Mouse (Mus musculus) adrenal gland, postnatal 25 days (tissue): Measurements from ENCODE around the gene Spg20. TPM values are rescaled to one million over a fixed set of nuclear protein-coding genes. Genes with fewer than 3 reads are reported as not detected.

Source experiments
- DNase-seq: peaks from one replicate; pipeline ENCODE4 v3.0.0; 2021; ENCODE audit warnings: mixed read lengths
- microRNA-seq, 2 experiments: library from miRNA; unstranded; fragments of <30 nt; microRNA quantifications; one replicate each; pipeline ENCODE4 v1.2.0; 2021
- total RNA-seq: library from RNA; stranded (reverse); gene quantifications from 2 replicates; pipeline ENCODE4 v1.2.3, GENCODE M21; 2021

Gene Spg20
- total RNA-seq, 1 experiment from 2014 or later: 57.9 TPM

- no peak for DNase-seq
Observed at GRCm38 (mm10) chr3:55148091-55148490, 36.2 kb downstream of the Spg20 start.

GRCm38 (mm10) chr3:55151656-55152433 lies 39.9 kb downstream of the Spg20 start:
- DNase-seq: peak; percentile 54

DNA sequence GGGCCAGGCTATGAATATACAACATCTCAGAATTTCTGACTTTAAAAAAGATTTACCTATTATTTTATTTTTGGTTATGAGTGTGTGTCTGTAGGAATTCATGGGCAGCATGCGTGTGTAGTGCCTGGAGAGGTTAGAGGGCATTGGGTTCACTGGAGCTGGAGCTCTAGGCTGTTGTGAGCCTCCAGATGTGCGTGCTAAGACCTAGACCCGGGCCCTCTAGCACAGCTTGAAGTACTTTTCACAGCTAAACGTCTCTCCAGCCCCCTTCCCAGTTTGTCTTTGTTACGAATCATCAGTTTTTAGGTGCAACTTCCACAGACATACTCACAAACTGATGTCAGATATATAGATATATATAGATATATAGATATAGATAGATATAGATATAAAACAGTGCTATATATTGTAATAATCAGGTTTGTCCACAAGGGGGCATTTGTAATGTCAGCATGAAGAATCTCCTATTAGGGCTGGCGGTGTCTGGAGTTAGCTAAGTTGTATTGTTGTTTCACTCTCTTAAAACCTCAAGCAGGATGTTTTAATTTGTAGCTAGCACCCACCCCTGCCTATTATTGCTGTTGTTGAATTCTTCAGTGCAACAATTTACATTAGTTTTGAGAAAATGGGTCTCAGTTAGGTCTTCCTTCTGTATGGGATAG lies 40.9 kb downstream of the Spg20 start:
- DNase-seq: no peak

GRCm38 (mm10) chr3:55154163-55154562 lies 42.3 kb downstream of the Spg20 start:
- DNase-seq: no peak

GRCm38 (mm10) chr3:55157413-55157812 lies 45.5 kb downstream of the Spg20 start:
- no peak for DNase-seq

- no peak for DNase-seq
Observed at GRCm38 (mm10) chr3:55161144-55161543, 49.2 kb downstream of the Spg20 start.

DNA sequence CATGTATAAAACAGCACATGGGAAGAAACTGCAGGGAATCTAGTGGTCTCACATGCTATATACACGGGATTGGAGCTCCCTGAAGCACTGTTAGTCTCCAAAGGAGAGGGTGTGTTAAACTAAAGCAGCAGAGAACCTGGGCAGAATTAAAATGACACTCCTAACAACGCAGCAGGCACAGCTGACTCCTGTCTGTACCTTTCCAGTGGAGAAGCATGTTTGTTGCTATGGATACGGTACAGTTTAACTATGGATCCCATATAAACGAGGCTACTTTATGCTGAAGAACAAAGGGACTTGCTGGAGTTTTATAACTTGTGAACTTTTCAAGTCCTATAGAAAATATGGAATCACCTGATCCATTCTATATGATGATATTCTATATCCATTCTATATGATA lies 51.6 kb downstream of the Spg20 start:
- DNase-seq: no peak

GRCm38 (mm10) chr3:55172478-55172877 lies 60.6 kb downstream of the Spg20 start:
- DNase-seq: no peak

DNA sequence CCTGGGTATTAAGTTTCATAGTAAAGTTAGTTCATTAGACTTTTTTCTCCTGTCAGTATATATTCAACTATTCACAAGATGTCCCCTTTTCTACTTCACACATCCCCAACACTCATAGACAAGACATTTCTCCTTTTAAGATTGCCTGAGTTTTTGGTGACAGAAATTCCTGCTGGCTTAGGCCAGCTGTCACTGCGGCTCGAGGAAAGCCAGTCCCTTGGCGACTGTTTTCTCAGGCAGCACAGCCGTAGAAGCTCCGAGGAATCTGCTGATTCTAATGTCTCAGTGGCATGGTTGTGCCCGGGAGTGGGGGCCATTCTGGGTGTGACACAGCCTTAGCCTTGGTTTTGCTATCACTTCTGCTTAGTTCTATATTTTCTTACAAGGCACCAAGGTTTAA lies 65.4 kb downstream of the Spg20 start:
- no peak for DNase-seq

DNA sequence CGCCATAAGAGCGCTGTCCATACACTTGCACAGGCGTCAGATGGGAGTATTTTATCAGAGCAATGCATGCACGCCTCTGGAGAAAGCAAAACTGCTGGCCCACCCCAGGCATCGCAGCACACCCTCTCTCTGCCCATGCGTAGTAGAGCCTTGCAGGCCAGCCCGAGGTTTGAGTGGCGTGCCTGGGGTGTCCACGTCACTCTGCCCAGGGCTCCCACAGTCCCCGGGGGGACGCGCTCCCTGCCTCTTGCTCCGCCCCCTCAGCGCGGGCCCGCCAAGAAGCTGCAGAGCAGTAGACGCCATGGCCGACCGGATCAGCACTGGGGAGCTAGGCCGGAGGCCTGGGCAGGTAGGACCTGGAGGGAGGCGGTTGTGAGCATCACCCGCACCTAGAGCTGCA lies 69.9 kb downstream of the Spg20 start, which contains the start of gene Sohlh2:
TSS of gene Sohlh2 (plus strand) at position 263 of the 400 bp plus-strand sequence.
- no peak for DNase-seq

Small RNA genes within 50 kb of the gene (microRNA-seq; reads per million reads assigned to microRNA genes)
- 0 reads per million in 2 experiments for gene Gm22029

Other genes with a start within 250 kb of the Spg20 start
- gene Sertm1, start 196.2 kb upstream of the Spg20 start, total RNA-seq: not detected in 2 replicates
- gene Ccna1, start 56.6 kb upstream of the Spg20 start, total RNA-seq: not detected in 2 replicates
- not detected in 2 replicates for gene Ccdc169, start 25.2 kb downstream of the Spg20 start, total RNA-seq
- not detected in 2 replicates for gene Sohlh2, start 69.9 kb downstream of the Spg20 start, total RNA-seq
- gene Dclk1, start 130.3 kb downstream of the Spg20 start, total RNA-seq: 2.3 and 2.4 TPM in 2 replicates